Mouse (Mus musculus) brain, embryonic 18.5 days (tissue): ENCODE results near the gene Cst3.

Experiments used
- DNase-seq: peaks from one replicate; pipeline ENCODE4 v3.0.0-alpha.2; 2012; ENCODE audit warnings: low read depth, low spot score

The Cst3 gene

DNA sequence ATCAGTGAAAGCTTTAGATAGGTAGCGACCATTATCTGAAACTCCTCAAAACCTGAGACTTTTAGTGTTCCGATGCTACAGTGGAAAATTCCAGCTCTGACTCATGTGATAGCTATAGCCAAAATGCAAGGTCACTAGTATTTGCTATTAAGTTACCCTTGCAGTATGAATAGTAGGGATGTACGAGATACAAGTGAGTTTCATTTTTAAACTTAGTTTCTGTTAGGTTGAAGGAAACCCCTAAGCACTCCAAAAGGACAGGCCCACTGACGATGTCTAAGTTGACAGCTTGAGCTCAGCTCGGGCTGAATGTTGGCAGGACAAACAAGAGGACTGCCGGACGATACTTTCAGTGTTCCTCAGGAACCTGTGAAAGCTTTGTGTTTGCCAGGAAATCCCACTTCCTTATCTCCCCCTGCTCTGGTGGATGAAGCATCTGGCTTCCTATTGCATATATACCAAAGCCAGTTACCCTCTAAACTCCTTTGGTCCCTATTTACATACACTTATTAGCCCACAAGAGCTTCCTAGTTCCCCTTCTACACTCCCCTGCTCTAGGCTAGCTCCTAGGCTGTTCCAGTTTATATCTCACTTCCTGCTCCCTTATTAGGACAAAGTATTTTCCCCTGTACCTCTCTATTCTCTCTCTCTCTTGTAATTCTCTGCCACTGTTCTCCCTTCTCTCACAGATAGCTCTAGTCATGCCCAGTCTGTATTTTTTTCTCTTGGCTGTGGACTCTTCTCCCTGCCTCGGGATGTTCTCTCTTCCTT, 18.7 kb downstream of the Cst3 start:
- no peak for DNase-seq

- no peak for DNase-seq
These were observed 24.2 kb downstream of the Cst3 start for GRCm38 (mm10) chr2:148851116-148851906.

GRCm38 (mm10) chr2:148839224-148839623, 36.3 kb downstream of the Cst3 start:
- no peak for DNase-seq

DNA sequence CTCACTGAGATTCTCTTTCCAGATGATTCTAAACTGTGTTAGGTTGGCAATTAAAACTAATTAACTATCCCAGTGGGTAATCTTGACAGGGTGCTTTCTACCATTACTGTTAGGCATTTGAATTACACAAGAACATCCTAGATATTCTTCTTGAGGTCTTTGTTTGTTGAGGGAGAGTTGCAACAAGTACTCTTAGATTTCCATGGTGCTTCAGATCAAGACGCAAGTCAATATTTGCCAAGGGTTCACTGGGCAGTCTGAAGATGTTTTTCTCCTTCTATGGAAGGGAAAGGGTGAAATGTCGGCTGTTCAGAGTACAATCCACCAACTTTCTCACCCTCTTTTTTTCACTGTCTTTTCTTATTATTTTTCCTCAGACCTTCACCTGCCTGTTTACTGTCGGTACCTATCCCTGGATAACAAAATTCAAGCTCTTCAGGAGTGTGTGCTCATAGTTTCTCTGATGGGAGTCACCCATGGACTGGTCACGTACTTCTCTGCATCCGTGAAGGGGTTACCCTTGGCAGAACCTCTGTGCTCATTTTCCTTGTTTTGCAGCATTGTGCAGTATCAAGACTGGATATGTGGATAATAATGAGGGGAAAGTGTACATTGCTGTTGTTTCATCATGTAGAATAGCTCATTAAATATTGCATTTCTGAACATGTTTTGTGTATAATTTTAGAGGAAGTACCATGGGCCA, 37.3 kb downstream of the Cst3 start:
- no peak for DNase-seq

- no peak for DNase-seq
These were observed 40.6 kb downstream of the Cst3 start, which contains the start of gene Cst9 for GRCm38 (mm10) chr2:148834912-148835311. Cst9 (plus strand) TSS chr2:148835147.

GRCm38 (mm10) chr2:148825986-148826385, 49.5 kb downstream of the Cst3 start:
- no peak for DNase-seq
